Mouse (Mus musculus): ENCODE results near the gene Bud23. TPM values are rescaled to one million over a fixed set of nuclear protein-coding genes. Genes with fewer than 3 reads are reported as not detected.
A peak's percentile ranks its signal among the peaks of the same experiment; 100 is the strongest.
"Not testable (repeated sequence)": the region's sequence is repeated elsewhere in the genome, so short reads cannot be mapped to it uniquely, and the experiment has no call there.

Gene Bud23
- 10 to 100 TPM; 25.7 to 36.4 (median 29.8) TPM for total RNA-seq (2022)

GRCm38 (mm10) chr5:135064909-135065446, at the start of gene Bud23:
Gene Bud23, minus strand, starts transcription at chr5:135064959.
- DNase-seq (ENCODE audit: low spot score in 2 of 2) = not testable (repeated sequence)

GRCm38 (mm10) chr5:135113782-135114181, 49.0 kb upstream of the Bud23 start:
- no peak for DNase-seq (ENCODE audit: low spot score in 2 of 2)

GRCm38 (mm10) chr5:135109976-135110375, 45.2 kb upstream of the Bud23 start:
- no peak for DNase-seq (ENCODE audit: low spot score in 2 of 2)

GRCm38 (mm10) chr5:135109426-135109825, 44.7 kb upstream of the Bud23 start:
- DNase-seq (ENCODE audit: low spot score in 2 of 2) = peak in 1 of 2 experiments; percentile 36

- no peak for DNase-seq (ENCODE audit: low spot score in 2 of 2)
Measured at GRCm38 (mm10) chr5:135109017-135109416, 44.3 kb upstream of the Bud23 start.

GRCm38 (mm10) chr5:135107521-135108501, 43.1 kb upstream of the Bud23 start:
- peak; percentile 92 for DNase-seq (ENCODE audit: low spot score in 2 of 2)

- DNase-seq (ENCODE audit: low spot score in 2 of 2) = peak; percentile 85 to 92
Measured at GRCm38 (mm10) chr5:135106758-135107256, 42.0 kb upstream of the Bud23 start.

- DNase-seq (ENCODE audit: low spot score in 2 of 2) = no peak
Measured at GRCm38 (mm10) chr5:135103999-135104660, 39.4 kb upstream of the Bud23 start.

GRCm38 (mm10) chr5:135100981-135101380, 36.2 kb upstream of the Bud23 start:
- no peak for DNase-seq (ENCODE audit: low spot score in 2 of 2)

GRCm38 (mm10) chr5:135089653-135090052, 24.9 kb upstream of the Bud23 start, which contains the start of gene Mlxipl:
Gene Mlxipl, plus strand, starts transcription at chr5:135089890.
- no peak for DNase-seq (ENCODE audit: low spot score in 2 of 2)

- no peak for DNase-seq (ENCODE audit: low spot score in 2 of 2)
Measured at GRCm38 (mm10) chr5:135086871-135087270, 22.1 kb upstream of the Bud23 start.

- no peak for DNase-seq (ENCODE audit: low spot score in 2 of 2)
Measured at GRCm38 (mm10) chr5:135080539-135080938, 15.8 kb upstream of the Bud23 start.

GRCm38 (mm10) chr5:135079578-135079977, 14.8 kb upstream of the Bud23 start:
- DNase-seq (ENCODE audit: low spot score in 2 of 2) = no peak

GRCm38 (mm10) chr5:135078482-135078810, 13.7 kb upstream of the Bud23 start:
- DNase-seq (ENCODE audit: low spot score in 2 of 2) = no peak

- peak; percentile 86 to 89 for DNase-seq (ENCODE audit: low spot score in 2 of 2)
Measured at GRCm38 (mm10) chr5:135077564-135078481, 13.1 kb upstream of the Bud23 start, which contains the start of gene Vps37d. Gene Vps37d, minus strand, starts transcription at chr5:135078266.

- no peak for DNase-seq (ENCODE audit: low spot score in 2 of 2)
Measured at GRCm38 (mm10) chr5:135076931-135077505, 12.3 kb upstream of the Bud23 start.

GRCm38 (mm10) chr5:135076368-135076767, 11.6 kb upstream of the Bud23 start:
- no peak for DNase-seq (ENCODE audit: low spot score in 2 of 2)

- no peak for DNase-seq (ENCODE audit: low spot score in 2 of 2)
Measured at GRCm38 (mm10) chr5:135075655-135076054, 10.9 kb upstream of the Bud23 start.

- no peak for DNase-seq (ENCODE audit: low spot score in 2 of 2)
Measured at GRCm38 (mm10) chr5:135073349-135074150, 8.8 kb upstream of the Bud23 start.

Data from gastrocnemius, adult 8-10 months (tissue).